Mouse (Mus musculus) lung, postnatal 4 days (tissue): ENCODE results near the gene Vma21.
A peak's percentile ranks its signal among the peaks of the same experiment; 100 is the strongest.

Experiments
- DNase-seq, 2 experiments: peaks; one replicate each; pipeline ENCODE4 v3.0.0; 2021

The Vma21 gene

DNA sequence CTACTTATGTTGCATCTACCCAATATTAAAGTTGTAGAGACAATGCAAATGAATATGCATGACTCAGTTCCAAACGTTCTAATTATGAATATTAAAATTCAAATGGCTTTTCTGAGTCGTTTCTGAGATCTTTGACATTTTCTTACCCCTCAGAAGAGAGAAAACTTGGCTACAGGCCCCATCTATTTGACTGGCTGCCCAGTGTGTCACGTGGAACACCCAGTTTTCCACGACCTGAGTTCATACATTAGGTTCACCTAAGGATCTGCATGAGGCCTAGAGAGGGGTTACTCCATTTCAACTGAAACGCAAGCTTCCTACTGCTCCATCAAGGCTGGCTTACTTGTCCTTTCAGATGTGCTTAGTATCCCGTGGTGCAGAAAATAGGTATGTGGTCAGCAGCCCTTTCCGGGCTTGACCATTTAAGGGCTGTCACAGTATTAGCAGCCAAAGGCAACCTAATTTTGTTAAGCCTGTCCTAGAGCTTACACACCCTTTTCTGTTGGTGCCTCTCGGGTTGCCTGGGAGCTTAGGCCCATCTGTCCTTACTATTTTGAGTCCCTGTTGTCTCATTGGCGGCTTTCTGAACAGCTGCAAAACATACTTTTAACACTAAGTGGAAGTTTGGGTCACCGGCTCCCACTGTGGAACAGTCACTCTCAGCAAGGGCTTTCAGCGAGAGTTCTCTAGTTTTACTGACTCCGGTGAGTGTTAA is at the start of gene Vma21:
Vma21 (plus strand) TSS at position 294 of the 715 bp plus-strand sequence.
- DNase-seq: peak; percentile 4 to 21

DNA sequence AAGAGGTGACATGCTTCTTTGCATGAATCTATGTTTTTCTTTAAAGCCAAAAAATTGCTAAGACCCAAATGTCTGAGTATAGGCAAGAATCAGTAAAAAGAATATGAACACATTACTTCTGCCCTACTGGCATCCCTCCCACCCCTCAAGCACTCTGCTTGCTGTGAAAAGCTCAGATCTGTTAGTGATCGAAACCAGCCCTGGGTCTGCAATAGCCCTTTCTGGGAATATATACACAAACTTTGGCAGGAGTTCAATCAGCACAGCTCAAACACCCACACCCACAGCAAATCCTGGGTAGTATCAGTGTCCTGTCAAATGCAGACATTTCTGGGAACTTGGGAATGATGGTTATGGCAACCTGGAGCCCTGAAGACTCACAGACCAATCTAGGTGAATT is 47.8 kb upstream of the Vma21 start:
- no peak for DNase-seq

DNA sequence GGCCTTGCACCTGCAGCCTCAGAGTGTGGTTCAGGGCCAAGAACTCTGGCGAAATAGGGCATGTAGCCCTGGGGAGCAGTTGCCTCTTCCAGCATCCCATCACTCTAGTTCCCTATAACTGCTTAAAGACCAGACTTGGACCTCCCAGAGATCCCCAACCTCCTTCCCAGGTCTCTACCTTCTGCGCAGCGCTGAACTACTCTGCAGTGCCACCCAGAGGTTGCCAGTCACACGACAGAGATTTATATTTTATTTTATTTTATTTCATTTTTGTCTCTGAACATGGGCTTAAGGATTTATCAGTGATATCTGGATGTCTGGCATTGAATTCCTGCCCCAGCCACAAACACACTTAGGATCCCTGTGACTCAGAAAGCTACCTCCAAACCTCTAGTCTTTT is 24.6 kb upstream of the Vma21 start:
- DNase-seq: no peak

DNA sequence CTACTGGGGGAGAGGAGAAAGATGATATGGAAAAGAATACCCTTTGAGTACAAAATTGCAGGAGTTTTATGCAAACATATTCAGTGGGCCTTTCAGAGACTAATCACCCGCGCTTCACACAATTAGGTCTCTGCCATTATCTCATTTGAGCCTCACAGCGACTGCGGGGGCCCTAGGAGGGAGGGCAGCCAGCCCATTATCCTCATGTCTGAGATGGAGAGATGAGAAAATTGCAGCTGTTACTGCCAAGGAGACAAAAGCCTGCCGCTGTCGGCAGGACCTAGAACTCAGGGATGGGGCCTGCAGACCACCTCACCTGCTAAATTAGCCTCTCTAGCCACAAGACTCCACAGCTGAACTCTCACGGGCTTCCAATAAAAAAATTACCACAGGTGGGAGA is 18.0 kb upstream of the Vma21 start:
- no peak for DNase-seq

DNA sequence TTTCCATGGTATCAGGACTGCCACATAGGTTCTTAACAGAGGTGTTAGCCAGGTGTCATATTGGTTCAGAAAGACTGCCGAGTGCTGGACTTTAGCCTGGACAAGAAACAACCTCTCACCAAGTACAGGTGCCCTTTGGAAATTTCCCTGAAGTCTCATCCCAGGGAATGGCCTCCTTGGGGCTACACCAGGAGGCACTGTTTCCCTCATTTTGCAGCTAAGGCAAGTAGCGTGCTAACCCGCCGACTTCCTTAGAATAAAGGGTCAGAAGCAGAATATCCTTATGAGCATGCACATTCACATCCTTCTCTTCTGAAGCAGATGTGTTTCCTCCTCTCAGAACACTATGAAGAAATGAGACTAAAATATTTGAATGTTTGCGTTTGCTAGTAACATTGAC is 16.8 kb upstream of the Vma21 start:
- DNase-seq: no peak

DNA sequence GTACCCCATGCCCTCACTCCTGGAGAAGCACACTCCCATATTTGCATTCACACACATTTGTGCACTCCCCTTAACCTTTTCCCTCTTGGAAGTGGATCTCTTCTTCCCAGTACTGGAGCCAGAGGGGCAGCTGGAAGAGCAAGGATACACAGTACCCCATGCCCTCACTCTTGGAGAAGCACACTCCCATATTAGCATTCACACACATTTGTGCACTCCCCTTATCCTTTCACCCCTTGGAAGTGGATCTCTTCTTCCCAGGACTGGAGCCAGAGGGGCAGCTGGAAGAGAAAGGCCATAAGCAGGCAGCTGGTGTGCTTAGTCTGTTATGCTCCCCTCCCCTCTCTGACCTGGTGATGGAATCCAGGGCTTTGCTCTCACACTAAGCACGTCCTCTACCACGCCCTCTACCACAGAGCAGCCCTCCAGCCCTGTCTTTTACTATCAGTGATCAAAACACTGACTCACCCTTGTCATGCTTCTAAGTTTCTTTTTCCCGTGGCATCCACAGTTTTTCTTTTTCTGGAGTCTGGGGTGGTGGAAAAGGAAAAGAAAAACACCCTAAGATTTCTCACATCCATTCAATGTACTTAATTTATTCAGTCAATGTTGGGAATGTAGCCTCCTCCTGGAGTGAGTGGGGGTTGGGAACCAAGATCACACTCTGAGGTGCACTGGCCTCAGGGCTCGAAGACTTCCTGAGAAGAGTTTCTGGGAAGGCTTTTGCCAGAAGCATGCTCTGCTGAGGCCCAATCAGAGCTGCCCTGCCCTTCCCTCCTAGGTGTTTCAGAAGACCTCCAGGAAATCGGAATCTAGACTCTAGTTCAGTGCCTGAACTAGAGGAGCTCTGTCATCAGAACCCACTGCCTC is 3.5 kb upstream of the Vma21 start:
- DNase-seq: peak; percentile 4 to 32

DNA sequence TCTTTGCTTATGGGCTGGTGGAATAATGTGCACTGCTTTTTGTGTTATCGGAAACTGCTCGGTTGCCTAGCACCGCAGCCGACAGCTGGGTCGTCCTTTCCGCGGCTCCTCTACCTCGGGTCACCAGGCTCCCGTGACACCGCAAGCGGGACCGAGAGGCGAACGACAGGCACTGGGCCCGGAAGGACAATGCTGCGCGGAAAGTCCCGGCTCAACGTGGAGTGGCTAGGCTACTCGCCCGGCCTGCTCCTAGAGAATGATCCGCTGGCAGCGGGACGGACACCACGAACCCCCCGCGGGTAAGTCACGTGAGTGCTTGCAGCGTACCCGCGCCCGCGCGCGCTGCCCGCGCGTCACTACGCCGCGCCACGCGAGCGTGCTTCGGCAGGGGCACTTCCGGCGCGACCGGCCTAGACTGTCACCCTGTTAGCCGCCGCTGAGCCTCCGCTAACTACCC is 705 bp downstream of the Vma21 start:
- peak; percentile 87 to 93 for DNase-seq

DNA sequence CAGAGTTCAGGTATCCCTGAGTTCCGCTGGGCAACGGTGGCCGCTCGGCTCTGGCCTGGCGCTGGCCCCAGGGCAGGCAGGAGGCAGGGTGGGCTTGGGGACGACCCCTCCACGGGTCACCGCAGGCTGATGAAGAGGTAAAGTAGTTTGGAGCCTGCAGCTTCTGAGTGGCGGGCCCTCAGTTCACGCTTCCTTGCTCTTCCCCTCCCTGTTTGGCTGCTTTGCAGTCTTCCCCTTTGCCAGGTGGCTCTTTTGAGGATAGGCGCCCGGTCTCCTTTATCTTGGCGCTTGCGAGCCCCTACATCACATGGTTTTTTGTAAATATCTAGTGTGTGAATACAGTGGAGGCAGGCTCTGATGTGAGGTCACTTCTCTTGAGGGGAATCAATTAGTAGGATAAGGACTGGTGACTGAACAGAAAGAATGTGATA is 1.2 kb downstream of the Vma21 start:
- DNase-seq: no peak

DNA sequence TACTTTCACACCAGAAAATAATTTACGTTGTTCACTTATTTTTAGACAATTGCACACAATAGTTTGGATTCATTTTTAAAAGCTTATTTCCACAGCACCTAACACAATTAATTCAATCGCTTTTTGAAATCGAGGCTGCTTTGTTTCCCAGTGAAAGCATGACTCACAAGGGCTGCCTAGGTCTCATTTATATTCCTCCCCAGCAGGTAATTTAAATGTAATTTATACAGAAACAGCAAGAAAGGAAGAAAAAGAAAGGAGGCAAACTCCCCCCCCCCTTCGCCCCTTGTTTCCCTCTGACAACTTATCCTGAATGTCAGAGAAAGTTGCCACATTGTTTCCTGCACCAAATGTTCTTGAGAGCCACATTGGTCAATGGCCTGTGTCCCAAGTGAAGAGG is 23.2 kb downstream of the Vma21 start:
- DNase-seq: no peak

DNA sequence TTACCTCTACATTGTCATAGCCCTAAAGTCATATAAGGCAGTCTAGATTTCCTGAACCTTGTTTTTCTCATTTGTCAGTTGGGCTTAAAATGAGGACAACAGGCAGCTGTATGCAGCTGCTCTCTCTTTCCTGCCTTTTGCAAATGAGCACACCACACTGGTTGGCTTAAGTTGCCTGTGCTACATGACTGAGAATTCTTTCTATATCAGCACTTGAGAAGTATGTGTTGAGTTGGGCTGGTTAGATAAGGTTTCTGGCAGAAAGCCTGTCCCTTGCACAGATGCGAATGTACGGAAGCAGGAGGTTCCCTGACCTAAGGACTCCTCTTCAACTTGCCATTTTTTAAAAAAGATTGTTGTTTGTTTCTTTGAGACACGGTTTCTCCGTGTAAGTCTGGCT is 31.0 kb downstream of the Vma21 start:
- peak; percentile 6 to 24 for DNase-seq

DNA sequence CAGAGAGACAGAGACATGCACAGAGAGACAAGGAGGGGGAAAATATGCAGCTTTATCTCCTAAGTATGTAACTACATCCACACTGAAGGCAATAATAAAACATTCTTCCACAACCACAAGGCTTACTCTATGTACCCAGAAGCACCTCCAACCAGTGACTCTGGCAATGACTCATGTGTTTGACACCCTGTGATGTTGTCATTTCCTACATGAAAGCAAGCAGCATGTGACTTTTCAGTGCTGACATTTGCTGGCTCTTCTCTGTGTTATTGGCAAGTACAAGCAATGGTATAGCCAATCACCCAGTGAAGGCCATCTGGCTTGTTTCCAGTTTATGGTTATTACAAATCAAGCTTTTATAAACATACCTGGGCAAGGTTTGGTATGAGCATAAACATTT is 38.1 kb downstream of the Vma21 start:
- no peak for DNase-seq
